Mouse (Mus musculus) forebrain, embryonic 11.5 days (tissue): ENCODE data around the gene Gfra1. TPM values are rescaled to one million over a fixed set of nuclear protein-coding genes. Genes with fewer than 3 reads are reported as not detected.
A peak's percentile ranks its signal among the peaks of the same experiment; 100 is the strongest.

ENCODE experiments used
- ATAC-seq: fragments of 200-750 bp; cut with Nextera tagmentation; replicated peaks from 2 replicates; pipeline ENCODE4 v1.8.0; 2017; ENCODE audit warnings: moderate TSS enrichment; ENCODE audit not compliant: low FRiP score
- DNase-seq: peaks from one replicate; pipeline ENCODE4 v3.0.0-alpha.2; 2017; ENCODE audit warnings: low spot score
- H3K27ac ChIP-seq: fragments of 300-500 bp; sonication (generic); 2 replicates; pipeline ENCODE4 v1.5.1; 2014; ENCODE audit warnings: low read depth, low read length
- H3K27me3 ChIP-seq: fragments of 300-500 bp; sonication (generic); 2 replicates; pipeline ENCODE4 v1.6.1; 2014; ENCODE audit warnings: mild to moderate bottlenecking, low read length, mixed read lengths; ENCODE audit not compliant: control insufficient read depth, insufficient read depth
- H3K36me3 ChIP-seq: fragments of 300-500 bp; sonication (generic); 2 replicates; pipeline ENCODE4 v1.6.1; 2014; ENCODE audit warnings: mild to moderate bottlenecking, low read length, moderate library complexity, mixed read lengths; ENCODE audit not compliant: control insufficient read depth, insufficient read depth
- H3K4me1 ChIP-seq: fragments of 300-500 bp; sonication (generic); replicated peaks from 2 replicates; pipeline ENCODE4 v1.6.1; 2014; ENCODE audit warnings: low read length, mixed read lengths; ENCODE audit not compliant: control insufficient read depth, insufficient read depth
- H3K4me2 ChIP-seq: fragments of 300-500 bp; sonication (generic); 2 replicates; pipeline ENCODE4 v1.6.1; 2014; ENCODE audit warnings: low read depth, mild to moderate bottlenecking, low read length, moderate library complexity, mixed read lengths; ENCODE audit not compliant: severe bottlenecking
- H3K4me3 ChIP-seq: fragments of 300-500 bp; sonication (generic); 2 replicates; pipeline ENCODE4 v1.5.1; 2014; ENCODE audit warnings: low read depth, low read length
- H3K9ac ChIP-seq: fragments of 300-500 bp; sonication (generic); 2 replicates; pipeline ENCODE4 v1.6.1; 2014; ENCODE audit warnings: low read length
- H3K9me3 ChIP-seq: fragments of 300-500 bp; sonication (generic); 2 replicates; pipeline ENCODE4 v1.6.1; 2016; ENCODE audit warnings: low read length, mixed read lengths; ENCODE audit not compliant: control insufficient read depth
- WGBS: fragments of 180-500 bp; shearing (Covaris S2); extraction: QIAGEN DNeasy Blood & Tissue Kit; methylation state at CpG from one replicate; pipeline ENCODE4 v1.1.7; 2014; 5-methylcytosine and 5-hydroxymethylcytosine counted together
- polyA plus RNA-seq: library from polyadenylated mRNA; unstranded; fragments of >200 nt; fragmentation: Nextera tagmentation; extraction: Ambion mirVana; gene quantifications from 2 replicates; pipeline ENCODE4 v1.2.1, GENCODE M21; 2014

Gene Gfra1
- polyA plus RNA-seq, 1 experiment from 2014 or later = 9.6 TPM

GRCm38 (mm10) chr19:58349890-58350408 is 105.8 kb downstream of the Gfra1 start:
- Histone ChIP-seq H3K4me3 (no peak overlapping the region), H3K9ac (no peak overlapping the region), H3K27me3 (peaks cover 3% of the 10 kb centered on the region; the same call in 1 of the 2 replicates), H3K36me3 (no peaks in the 10 kb centered on the region), H3K9me3 (no peaks in the 10 kb centered on the region), H3K4me1 (peaks cover 6% of the 10 kb centered on the region), H3K4me2 (no peak overlapping the region), H3K27ac (no peak overlapping the region)
- DNase-seq (no peak), ATAC-seq (no peak)
- 10% methylated on average over 5 of the region's 5 CpGs for WGBS

DNA sequence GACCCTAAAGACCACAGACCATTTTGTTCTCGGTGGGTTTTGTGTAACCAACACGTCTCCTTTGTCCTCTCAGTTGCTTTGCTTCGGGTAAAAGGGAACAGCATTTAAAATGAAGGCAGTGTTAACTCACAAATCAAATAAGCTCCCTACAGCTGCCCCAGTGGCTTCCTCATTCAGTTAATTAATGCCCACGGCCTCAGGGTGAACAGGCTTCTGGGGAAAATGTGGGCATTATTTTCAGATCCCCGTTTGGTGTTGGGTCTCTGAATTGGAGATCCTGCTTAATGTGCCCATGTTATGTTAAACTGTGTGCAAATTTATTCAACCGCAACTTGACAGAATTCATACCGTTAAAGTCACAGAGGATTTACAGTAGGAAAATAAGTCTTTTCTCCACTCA is 110.6 kb downstream of the Gfra1 start:
- no peaks in the 10 kb centered on the region; the same call in 1 of the 2 replicates for H3K27me3 ChIP-seq
- ATAC-seq (no peak), DNase-seq (no peak)
- no peak overlapping the region for H3K27ac ChIP-seq
- 30% methylated on average over 7 of the region's 7 CpGs for WGBS
- peaks cover 8% of the 10 kb centered on the region for H3K4me1 ChIP-seq
- no peaks in the 10 kb centered on the region for H3K36me3 ChIP-seq
- no peak overlapping the region for H3K9ac ChIP-seq
- no peak overlapping the region for H3K4me3 ChIP-seq
- no peak overlapping the region for H3K4me2 ChIP-seq
- H3K9me3 ChIP-seq = no peaks in the 10 kb centered on the region

DNA sequence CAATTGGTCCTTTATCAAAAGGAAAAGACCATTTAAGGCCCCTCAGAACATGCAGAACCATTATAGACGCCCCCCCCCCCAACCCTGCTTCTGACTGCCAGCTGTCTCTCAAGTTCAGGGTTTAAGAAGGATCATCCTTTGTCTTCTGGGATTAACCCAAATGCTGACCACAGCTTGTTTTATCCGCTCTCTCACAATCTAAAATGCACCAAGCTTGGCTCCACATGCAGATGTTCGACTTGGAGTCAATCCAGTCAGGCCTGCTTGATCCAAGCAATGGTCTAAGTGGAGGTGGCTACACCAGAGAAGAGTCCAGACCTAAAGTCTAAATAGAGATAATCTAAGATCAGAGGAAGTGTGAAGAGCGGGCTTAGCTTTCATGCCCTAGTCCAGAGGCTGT is 114.4 kb downstream of the Gfra1 start:
- H3K4me2 ChIP-seq = no peak overlapping the region
- DNase-seq = no peak

GRCm38 (mm10) chr19:58340221-58340620 is 115.5 kb downstream of the Gfra1 start:
- Histone ChIP-seq H3K9ac (no peak overlapping the region), H3K4me1 (peaks cover 18% of the 10 kb centered on the region), H3K36me3 (no peaks in the 10 kb centered on the region), H3K4me2 (no peak overlapping the region), H3K9me3 (no peaks in the 10 kb centered on the region), H3K4me3 (no peak overlapping the region), H3K27ac (no peak overlapping the region), H3K27me3 (peaks cover 11% of the 10 kb centered on the region)
- ATAC-seq = no peak
- no peak for DNase-seq
- 95% methylated on average over 8 of the region's 8 CpGs for WGBS

More for the DNA sequence above, 114.4 kb downstream of the Gfra1 start:
- Histone ChIP-seq H3K36me3 (no peaks in the 10 kb centered on the region), H3K9ac (no peak overlapping the region), H3K4me1 (peaks cover 9% of the 10 kb centered on the region), H3K27me3 (peaks cover 11% of the 10 kb centered on the region), H3K9me3 (no peaks in the 10 kb centered on the region), H3K4me3 (no peak overlapping the region), H3K27ac (no peak overlapping the region)
- WGBS = 79% methylated on average over 4 of the region's 4 CpGs
- ATAC-seq = no peak

DNA sequence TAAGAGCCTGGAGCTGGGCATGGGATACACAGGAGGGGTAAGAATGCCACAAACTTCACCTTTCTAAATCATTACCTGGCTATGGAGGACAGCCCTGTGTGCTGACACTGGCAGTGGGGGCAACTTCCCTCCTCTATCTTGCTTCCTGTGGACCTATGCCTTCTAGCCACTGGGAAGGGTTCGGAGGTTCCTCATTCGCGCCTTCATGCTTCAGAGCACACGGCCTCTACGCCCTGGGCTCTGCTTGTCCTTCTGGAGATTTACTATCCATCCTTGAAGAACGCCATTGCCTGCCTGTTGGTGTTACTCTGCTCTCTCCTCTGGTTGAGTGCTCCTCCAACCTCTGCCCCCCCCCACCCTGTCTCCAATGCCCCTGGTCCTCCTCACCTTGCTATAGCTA is 118.9 kb downstream of the Gfra1 start:
- no peak overlapping the region for H3K4me2 ChIP-seq
- peaks cover 16% of the 10 kb centered on the region for H3K27me3 ChIP-seq
- ATAC-seq (no peak), DNase-seq (no peak)
- H3K27ac ChIP-seq = no peak overlapping the region
- WGBS = 66% methylated on average over 6 of the region's 6 CpGs
- peaks cover 17% of the 10 kb centered on the region for H3K4me1 ChIP-seq
- no peaks in the 10 kb centered on the region for H3K36me3 ChIP-seq
- H3K9me3 ChIP-seq = no peaks in the 10 kb centered on the region
- no peak overlapping the region for H3K9ac ChIP-seq
- no peak overlapping the region for H3K4me3 ChIP-seq

GRCm38 (mm10) chr19:58335585-58336530 is 119.9 kb downstream of the Gfra1 start:
- Histone ChIP-seq H3K9me3 (no peaks in the 10 kb centered on the region), H3K27ac (no peak overlapping the region), H3K4me2 (no peak overlapping the region), H3K27me3 (peaks cover 16% of the 10 kb centered on the region), H3K36me3 (no peaks in the 10 kb centered on the region), H3K9ac (no peak overlapping the region), H3K4me1 (peaks cover 17% of the 10 kb centered on the region), H3K4me3 (no peak overlapping the region)
- 14% methylated on average over 12 of the region's 12 CpGs for WGBS
- ATAC-seq = peak; percentile 53
- DNase-seq = no peak

GRCm38 (mm10) chr19:58329305-58329704 is 126.4 kb downstream of the Gfra1 start:
- peak; percentile 46 for DNase-seq
- ATAC-seq = no peak
- Histone ChIP-seq H3K9me3 (no peaks in the 10 kb centered on the region), H3K27me3 (peaks cover 2% of the 10 kb centered on the region), H3K4me3 (no peak overlapping the region), H3K4me2 (no peak overlapping the region), H3K36me3 (no peaks in the 10 kb centered on the region), H3K27ac (no peak overlapping the region), H3K4me1 (no peaks in the 10 kb centered on the region; the same call in 1 of the 2 replicates), H3K9ac (no peak overlapping the region)
- 58% methylated on average over 5 of the region's 5 CpGs for WGBS

- Histone ChIP-seq H3K4me1 (no peaks in the 10 kb centered on the region; the same call in 1 of the 2 replicates), H3K4me3 (no peak overlapping the region), H3K27ac (no peak overlapping the region), H3K9ac (no peak overlapping the region), H3K9me3 (no peaks in the 10 kb centered on the region), H3K36me3 (no peaks in the 10 kb centered on the region), H3K27me3 (no peaks in the 10 kb centered on the region), H3K4me2 (no peak overlapping the region)
- ATAC-seq (no peak), DNase-seq (peak; percentile 40)
- WGBS = 60% methylated on average over 5 of the region's 5 CpGs
Observed at GRCm38 (mm10) chr19:58328014-58328413, 127.7 kb downstream of the Gfra1 start.
